Mouse (Mus musculus): ENCODE data around the gene Slc4a2. TPM values are rescaled to one million over a fixed set of nuclear protein-coding genes. Genes with fewer than 3 reads are reported as not detected.

Gene Slc4a2
- polyA plus RNA-seq, 1 experiment from 2014 or later = 8.3 TPM

- Histone ChIP-seq H3K36me3 (replicated peaks; ENCODE audit: insufficient read depth, low read length) (peaks cover 32% of the 10 kb centered on the region), H3K4me1 (ENCODE audit: insufficient read depth) (peaks cover 22% of the 10 kb centered on the region), H3K27ac (ENCODE audit: low read depth) (peak overlapping the region; percentile 58; the same call in 1 of the 2 replicates), H3K4me3 (ENCODE audit: low read depth, low read length) (peak overlapping the region; percentile 41), H3K27me3 (ENCODE audit: insufficient read depth, low read length) (no peaks in the 10 kb centered on the region), H3K9me3 (ENCODE audit: low read length) (no peaks in the 10 kb centered on the region), H3K9ac (replicated peaks) (no peak overlapping the region; the same call in 1 of the 2 replicates), H3K4me2 (ENCODE audit: low read depth, low read length) (peak overlapping the region; percentile 66)
- peak; percentile 47 for ATAC-seq
- 24% methylated on average over 13 of the region's 15 CpGs for WGBS (ENCODE audit: insufficient replicate concordance)
- DNase-seq = peak; percentile 77
- TF ChIP-seq EP300 (IDR thresholded peaks at IDR 0.05; ENCODE audit: low read depth) = no peak
- no peak for TF ChIP-seq CTCF (IDR thresholded peaks at IDR 0.05; ENCODE audit: low read depth)
Observed at GRCm38 (mm10) chr5:24427981-24428402, 4.4 kb downstream of the Slc4a2 start.

GRCm38 (mm10) chr5:24428596-24428995 is 5.0 kb downstream of the Slc4a2 start:
- no peaks in the 10 kb centered on the region for H3K27me3 ChIP-seq (ENCODE audit: insufficient read depth, low read length)
- H3K36me3 ChIP-seq (replicated peaks; ENCODE audit: insufficient read depth, low read length) = peaks cover 37% of the 10 kb centered on the region
- WGBS (ENCODE audit: insufficient replicate concordance) = 45% methylated on average over 9 of the region's 9 CpGs
- H3K27ac ChIP-seq (ENCODE audit: low read depth) = no peak overlapping the region
- no peaks in the 10 kb centered on the region for H3K9me3 ChIP-seq (ENCODE audit: low read length)
- H3K4me2 ChIP-seq (ENCODE audit: low read depth, low read length) = peak overlapping the region; percentile 66
- DNase-seq (peak; percentile 36), ATAC-seq (no peak)
- H3K4me3 ChIP-seq (ENCODE audit: low read depth, low read length) = peak overlapping the region; percentile 41
- no peak overlapping the region; the same call in 1 of the 2 replicates for H3K9ac ChIP-seq (replicated peaks)
- TF ChIP-seq CTCF (IDR thresholded peaks at IDR 0.05; ENCODE audit: low read depth) = no peak
- no peak for TF ChIP-seq EP300 (IDR thresholded peaks at IDR 0.05; ENCODE audit: low read depth)
- peaks cover 21% of the 10 kb centered on the region for H3K4me1 ChIP-seq (ENCODE audit: insufficient read depth)

- Histone ChIP-seq H3K4me1 (ENCODE audit: insufficient read depth) (no peaks in the 10 kb centered on the region), H3K36me3 (replicated peaks; ENCODE audit: insufficient read depth, low read length) (peaks cover 70% of the 10 kb centered on the region), H3K27me3 (ENCODE audit: insufficient read depth, low read length) (no peaks in the 10 kb centered on the region), H3K4me2 (ENCODE audit: low read depth, low read length) (no peak overlapping the region), H3K27ac (ENCODE audit: low read depth) (no peak overlapping the region), H3K4me3 (ENCODE audit: low read depth, low read length) (no peak overlapping the region), H3K9me3 (ENCODE audit: low read length) (no peaks in the 10 kb centered on the region), H3K9ac (replicated peaks) (no peak overlapping the region)
- no peak for ATAC-seq
- no peak for TF ChIP-seq CTCF (IDR thresholded peaks at IDR 0.05; ENCODE audit: low read depth)
- TF ChIP-seq EP300 (IDR thresholded peaks at IDR 0.05; ENCODE audit: low read depth) = no peak
- WGBS (ENCODE audit: insufficient replicate concordance) = 82% methylated on average over 8 of the region's 8 CpGs
- no peak for DNase-seq
Observed at GRCm38 (mm10) chr5:24433993-24434392, 10.4 kb downstream of the Slc4a2 start.

- H3K27me3 ChIP-seq (ENCODE audit: insufficient read depth, low read length) = no peaks in the 10 kb centered on the region
- no peak overlapping the region for H3K4me2 ChIP-seq (ENCODE audit: low read depth, low read length)
- DNase-seq (no peak), ATAC-seq (no peak)
- H3K9me3 ChIP-seq (ENCODE audit: low read length) = no peaks in the 10 kb centered on the region
- no peak overlapping the region for H3K27ac ChIP-seq (ENCODE audit: low read depth)
- H3K4me1 ChIP-seq (ENCODE audit: insufficient read depth) = peaks cover 16% of the 10 kb centered on the region
- no peak for TF ChIP-seq CTCF (IDR thresholded peaks at IDR 0.05; ENCODE audit: low read depth)
- TF ChIP-seq EP300 (IDR thresholded peaks at IDR 0.05; ENCODE audit: low read depth) = no peak
- peaks cover 42% of the 10 kb centered on the region for H3K36me3 ChIP-seq (replicated peaks; ENCODE audit: insufficient read depth, low read length)
- 92% methylated on average over 8 of the region's 8 CpGs for WGBS (ENCODE audit: insufficient replicate concordance)
- no peak overlapping the region for H3K4me3 ChIP-seq (ENCODE audit: low read depth, low read length)
- no peak overlapping the region for H3K9ac ChIP-seq (replicated peaks)
Observed at GRCm38 (mm10) chr5:24441187-24441586, 17.6 kb downstream of the Slc4a2 start.

- DNase-seq (no peak), ATAC-seq (no peak)
- Histone ChIP-seq H3K4me3 (ENCODE audit: low read depth, low read length) (no peak overlapping the region), H3K9ac (replicated peaks) (no peak overlapping the region), H3K4me2 (ENCODE audit: low read depth, low read length) (no peak overlapping the region), H3K9me3 (ENCODE audit: low read length) (no peaks in the 10 kb centered on the region), H3K4me1 (ENCODE audit: insufficient read depth) (peaks cover 19% of the 10 kb centered on the region), H3K27ac (ENCODE audit: low read depth) (no peak overlapping the region), H3K27me3 (ENCODE audit: insufficient read depth, low read length) (no peaks in the 10 kb centered on the region), H3K36me3 (replicated peaks; ENCODE audit: insufficient read depth, low read length) (peaks cover 39% of the 10 kb centered on the region)
- TF ChIP-seq CTCF (IDR thresholded peaks at IDR 0.05; ENCODE audit: low read depth) (no peak), EP300 (IDR thresholded peaks at IDR 0.05; ENCODE audit: low read depth) (no peak)
- 81% methylated on average over 9 of the region's 9 CpGs for WGBS (ENCODE audit: insufficient replicate concordance)
Observed at GRCm38 (mm10) chr5:24442029-24442428, 18.4 kb downstream of the Slc4a2 start.

GRCm38 (mm10) chr5:24443204-24443603 is 19.6 kb downstream of the Slc4a2 start:
- TF ChIP-seq CTCF (IDR thresholded peaks at IDR 0.05; ENCODE audit: low read depth) = no peak
- no peak for TF ChIP-seq EP300 (IDR thresholded peaks at IDR 0.05; ENCODE audit: low read depth)
- Histone ChIP-seq H3K27ac (ENCODE audit: low read depth) (no peak overlapping the region), H3K9ac (replicated peaks) (no peak overlapping the region), H3K36me3 (replicated peaks; ENCODE audit: insufficient read depth, low read length) (peaks cover 39% of the 10 kb centered on the region), H3K9me3 (ENCODE audit: low read length) (no peaks in the 10 kb centered on the region), H3K27me3 (ENCODE audit: insufficient read depth, low read length) (no peaks in the 10 kb centered on the region), H3K4me1 (ENCODE audit: insufficient read depth) (peaks cover 23% of the 10 kb centered on the region), H3K4me3 (ENCODE audit: low read depth, low read length) (no peak overlapping the region), H3K4me2 (ENCODE audit: low read depth, low read length) (no peak overlapping the region)
- 83% methylated on average over 7 of the region's 7 CpGs for whole genome bisulfite sequencing (ENCODE audit: insufficient replicate concordance)
- DNase-seq = no peak
- ATAC-seq = no peak

All from liver, postnatal 0 days (tissue).